Mouse (Mus musculus) heart, adult 2 months (tissue): Measurements from ENCODE around the gene Lrp10. TPM values are rescaled to one million over a fixed set of nuclear protein-coding genes. Genes with fewer than 3 reads are reported as not detected.

ENCODE experiments used
- DNase-seq, 2 experiments: peaks; one replicate each; pipeline ENCODE4 v3.0.0; 2021
- H3K27ac ChIP-seq: fragments of 200-600 bp; 2 replicates; pipeline ENCODE4 v1.8.1; 2022
- H3K27me3 ChIP-seq: fragments of 200-500 bp; 2 replicates; pipeline ENCODE4 v1.6.1; 2012; ENCODE audit warnings: mild to moderate bottlenecking, low read length, inconsistent platforms, mixed read lengths; ENCODE audit not compliant: control insufficient read depth, insufficient read depth
- H3K36me3 ChIP-seq: fragments of 200-500 bp; 2 replicates; pipeline ENCODE4 v1.6.1; 2012; ENCODE audit warnings: low read length, inconsistent platforms; ENCODE audit not compliant: control insufficient read depth, insufficient read depth
- H3K4me1 ChIP-seq: fragments of 200-500 bp; 2 replicates; pipeline ENCODE4 v1.6.1; 2011; ENCODE audit warnings: low read length; ENCODE audit not compliant: control insufficient read depth, insufficient read depth
- H3K4me3 ChIP-seq: fragments of 200-600 bp; 2 replicates; pipeline ENCODE4 v1.8.1; 2022
- H3K79me2 ChIP-seq: fragments of 200-500 bp; replicated peaks from 2 replicates; pipeline ENCODE4 v1.6.1; 2012; ENCODE audit warnings: mild to moderate bottlenecking, inconsistent platforms, low read length, moderate library complexity, mixed read lengths; ENCODE audit not compliant: control insufficient read depth, insufficient read depth
- H3K9ac ChIP-seq: fragments of 200-500 bp; 2 replicates; pipeline ENCODE4 v1.6.1; 2012; ENCODE audit warnings: low read depth, mild to moderate bottlenecking, control low read depth, inconsistent platforms, low read length, mixed read lengths
- CTCF ChIP-seq: fragments of 200-600 bp; IDR thresholded peaks from 2 replicates; pipeline ENCODE4 v1.8.1; 2022; ENCODE audit warnings: antibody characterized with exemption, mild to moderate bottlenecking, moderate library complexity
- EP300 ChIP-seq: fragments of 200-500 bp; IDR thresholded peaks from 2 replicates; pipeline ENCODE4 v1.6.1; 2011; ENCODE audit warnings: low read depth, low read length, control low read depth; ENCODE audit not compliant: insufficient read depth
- POLR2A ChIP-seq: fragments of 200-500 bp; IDR thresholded peaks from 2 replicates; pipeline ENCODE4 v1.6.1; 2011; ENCODE audit warnings: mild to moderate bottlenecking, low read depth, low read length, control low read depth; ENCODE audit not compliant: insufficient read depth
- WGBS: fragments of 180-500 bp; shearing (Covaris S2); methylation state at CpG from one replicate; pipeline ENCODE4 v1.1.7; 2018; 5-methylcytosine and 5-hydroxymethylcytosine counted together
- intact Hi-C: fragments of 180-260 bp; cut with DNase I; formaldehyde crosslinking; loops from one replicate; pipeline ENCODE4 v1.15.1; 2025
- polyA plus RNA-seq: library from polyadenylated mRNA; depleted of rRNA; stranded (reverse); fragments of >200 nt; gene quantifications from 2 replicates; pipeline ENCODE4 v1.2.3, GENCODE M21; 2012; rRNA removed
- total RNA-seq, 2 experiments: library from RNA; stranded (reverse); gene quantifications; 2 replicates each; pipeline ENCODE4 v1.2.3; 2021

The Lrp10 gene
- total and polyA plus RNA-seq, 3 experiments: 47.6 to 72.4 (median 60.6) TPM

- DNase-seq: no peak
Observed at GRCm38 (mm10) chr14:54516710-54517310, 52.9 kb downstream of the Lrp10 start.

More at GRCm38 (mm10) chr14:54516710-54517310, 52.9 kb downstream of the Lrp10 start:
- peak overlapping the region; percentile 70 for H3K4me3 ChIP-seq
- H3K27ac ChIP-seq: peak overlapping the region; percentile 77
- TF ChIP-seq POLR2A (no peak), EP300 (no peak; the same call in 1 of the 2 replicates), CTCF (no peak)
- H3K27me3 ChIP-seq: no peaks in the 10 kb centered on the region
- H3K4me1 ChIP-seq: peaks cover 5% of the 10 kb centered on the region
- 3% methylated on average over 17 of the region's 17 CpGs for WGBS
- intact Hi-C loops: loop anchor here (2.0 to 5.0 kb wide), 2 partner anchors 55 to 258 kb away; partner anchors contain the start of gene Lrp10
- no peaks in the 10 kb centered on the region; the same call in 1 of the 2 replicates for H3K36me3 ChIP-seq
- H3K79me2 ChIP-seq: no peaks in the 10 kb centered on the region
- H3K9ac ChIP-seq: peak overlapping the region; percentile 61

Other genes starting within 250 kb of the Lrp10 start
- gene Dad1, start 210.0 kb upstream of the Lrp10 start, total RNA-seq: 100 to 1,000 TPM in 1 of 2 experiments, 10 to 100 TPM in 1; 99.0 to 115 TPM
- 393 and 411 TPM in 2 replicates for gene Dad1, start 210.0 kb upstream of the Lrp10 start, polyA plus RNA-seq
- 10 to 100 TPM; 39.2 to 41.8 TPM for gene Abhd4, start 209.9 kb upstream of the Lrp10 start, total RNA-seq
- gene Abhd4, start 209.9 kb upstream of the Lrp10 start, polyA plus RNA-seq: 50.2 and 56.8 TPM in 2 replicates
- not detected for gene Olfr49, start 179.2 kb upstream of the Lrp10 start, total RNA-seq
- gene Olfr49, start 179.2 kb upstream of the Lrp10 start, polyA plus RNA-seq: not detected in 2 replicates
- 10 to 100 TPM; 78.5 to 88.0 TPM for gene Oxa1l, start 103.3 kb upstream of the Lrp10 start, total RNA-seq
- gene Oxa1l, start 103.3 kb upstream of the Lrp10 start, polyA plus RNA-seq: 190 and 205 TPM in 2 replicates
- 1 to 10 TPM; 4.6 to 5.1 TPM for gene Slc7a7, start 46.4 kb upstream of the Lrp10 start, total RNA-seq
- 22.0 and 27.0 TPM in 2 replicates for gene Slc7a7, start 46.4 kb upstream of the Lrp10 start, polyA plus RNA-seq
- 100 to 1,000 TPM; 115 to 129 TPM for gene Mrpl52, start 37.2 kb upstream of the Lrp10 start, total RNA-seq
- 76.7 and 168 TPM in 2 replicates for gene Mrpl52, start 37.2 kb upstream of the Lrp10 start, polyA plus RNA-seq
- gene Mmp14, start 32.5 kb upstream of the Lrp10 start, total RNA-seq: 10 to 100 TPM; 11.2 to 16.5 TPM
- gene Mmp14, start 32.5 kb upstream of the Lrp10 start, polyA plus RNA-seq: 23.5 and 26.5 TPM in 2 replicates
- not detected for gene Rem2, start 12.0 kb downstream of the Lrp10 start, total RNA-seq
- gene Rem2, start 12.0 kb downstream of the Lrp10 start, polyA plus RNA-seq: not detected in 2 replicates
- gene Prmt5, start 53.4 kb downstream of the Lrp10 start, total RNA-seq: 10 to 100 TPM; 27.4 to 29.7 TPM
- gene Prmt5, start 53.4 kb downstream of the Lrp10 start, polyA plus RNA-seq: 26.8 and 35.8 TPM in 2 replicates
- gene Haus4, start 90.5 kb downstream of the Lrp10 start, total RNA-seq: 1 to 10 TPM; 3.5 to 3.8 TPM
- gene Haus4, start 90.5 kb downstream of the Lrp10 start, polyA plus RNA-seq: 3.2 and 4.1 TPM in 2 replicates
- gene Ajuba, start 113.4 kb downstream of the Lrp10 start, total RNA-seq: 1 to 10 TPM; 4.6 to 4.8 TPM
- 7.8 and 13.4 TPM in 2 replicates for gene Ajuba, start 113.4 kb downstream of the Lrp10 start, polyA plus RNA-seq
- 1 to 10 TPM; 5.9 to 6.4 TPM for gene 4931414P19Rik, start 141.9 kb downstream of the Lrp10 start, total RNA-seq
- 2.4 and 4.4 TPM in 2 replicates for gene 4931414P19Rik, start 141.9 kb downstream of the Lrp10 start, polyA plus RNA-seq
- gene Psmb5, start 153.9 kb downstream of the Lrp10 start, total RNA-seq: 100 to 1,000 TPM; 164 to 187 TPM
- 180 and 209 TPM in 2 replicates for gene Psmb5, start 153.9 kb downstream of the Lrp10 start, polyA plus RNA-seq
- not detected for gene Psmb11, start 157.3 kb downstream of the Lrp10 start, total RNA-seq
- not detected in 2 replicates for gene Psmb11, start 157.3 kb downstream of the Lrp10 start, polyA plus RNA-seq
- gene Gm17606, start 176.8 kb downstream of the Lrp10 start, total RNA-seq: not detected
- gene Gm17606, start 176.8 kb downstream of the Lrp10 start, polyA plus RNA-seq: not detected in 2 replicates
- under 1 TPM; 0.18 to 0.31 TPM for gene Cdh24, start 177.2 kb downstream of the Lrp10 start, total RNA-seq
- gene Cdh24, start 177.2 kb downstream of the Lrp10 start, polyA plus RNA-seq: 1.00 and 1.1 TPM in 2 replicates
- gene 1700123O20Rik, start 222.1 kb downstream of the Lrp10 start, total RNA-seq: 10 to 100 TPM; 12.5 to 13.3 TPM
- 18.2 and 27.4 TPM in 2 replicates for gene 1700123O20Rik, start 222.1 kb downstream of the Lrp10 start, polyA plus RNA-seq
- gene Acin1, start 222.8 kb downstream of the Lrp10 start, total RNA-seq: 10 to 100 TPM; 72.3 to 84.9 TPM
- 59.9 and 78.7 TPM in 2 replicates for gene Acin1, start 222.8 kb downstream of the Lrp10 start, polyA plus RNA-seq
- gene Gm29776, start 234.7 kb downstream of the Lrp10 start, total RNA-seq: not detected
- gene Gm29776, start 234.7 kb downstream of the Lrp10 start, polyA plus RNA-seq: 0.04 and 0.09 TPM in 2 replicates
- not detected for gene Cebpe, start 248.0 kb downstream of the Lrp10 start, total RNA-seq
- gene Cebpe, start 248.0 kb downstream of the Lrp10 start, polyA plus RNA-seq: 0.08 and 0.15 TPM in 2 replicates